Mouse (Mus musculus) kidney, embryonic 14.5 days (tissue): ENCODE results near the gene Ccdc190. TPM values are rescaled to one million over a fixed set of nuclear protein-coding genes. Genes with fewer than 3 reads are reported as not detected.

ENCODE experiments used
- ATAC-seq: fragments of 200-750 bp; cut with Nextera tagmentation; 2 replicates; pipeline ENCODE4 v1.8.0; 2017; ENCODE audit warnings: moderate number of reproducible peaks, mild to moderate bottlenecking, moderate TSS enrichment, moderate library complexity; ENCODE audit not compliant: low FRiP score, low TSS enrichment
- H3K27ac ChIP-seq: fragments of 300-500 bp; sonication (generic); 2 replicates; pipeline ENCODE4 v1.5.1; 2014; ENCODE audit warnings: low read depth, mild to moderate bottlenecking, low read length, moderate library complexity, mixed read lengths
- H3K27me3 ChIP-seq: fragments of 300-500 bp; sonication (generic); 2 replicates; pipeline ENCODE4 v1.6.1; 2014; ENCODE audit warnings: mild to moderate bottlenecking, low read length; ENCODE audit not compliant: control insufficient read depth, insufficient read depth
- H3K36me3 ChIP-seq: fragments of 300-500 bp; sonication (generic); 2 replicates; pipeline ENCODE4 v1.6.1; 2014; ENCODE audit warnings: low read length, mixed read lengths; ENCODE audit not compliant: control insufficient read depth, insufficient read depth
- H3K4me1 ChIP-seq: fragments of 300-500 bp; sonication (generic); 2 replicates; pipeline ENCODE4 v1.6.1; 2014; ENCODE audit warnings: low read length, mixed read lengths; ENCODE audit not compliant: control insufficient read depth, insufficient read depth
- H3K4me2 ChIP-seq: fragments of 300-500 bp; sonication (generic); replicated peaks from 2 replicates; pipeline ENCODE4 v1.6.1; 2014; ENCODE audit warnings: low read depth, mild to moderate bottlenecking, low read length
- H3K4me3 ChIP-seq: fragments of 300-500 bp; sonication (generic); 2 replicates; pipeline ENCODE4 v1.5.1; 2014; ENCODE audit warnings: mild to moderate bottlenecking, low read length
- H3K9ac ChIP-seq: fragments of 300-500 bp; sonication (generic); 2 replicates; pipeline ENCODE4 v1.6.1; 2014; ENCODE audit warnings: low read depth, mild to moderate bottlenecking, low read length, moderate library complexity
- H3K9me3 ChIP-seq: fragments of 300-500 bp; sonication (generic); 2 replicates; pipeline ENCODE4 v1.6.1; 2016; ENCODE audit warnings: low read length; ENCODE audit not compliant: control insufficient read depth
- WGBS: fragments of 180-500 bp; shearing (Covaris S2); extraction: QIAGEN DNeasy Blood & Tissue Kit; methylation state at CpG from one replicate; pipeline ENCODE4 v1.1.7; 2014; 5-methylcytosine and 5-hydroxymethylcytosine counted together
- polyA plus RNA-seq: library from polyadenylated mRNA; unstranded; fragments of >200 nt; fragmentation: Nextera tagmentation; extraction: Ambion mirVana; gene quantifications from 2 replicates; pipeline ENCODE4 v1.2.1, GENCODE M21; 2014

The Ccdc190 gene
- polyA plus RNA-seq, 1 experiment from 2014 or later = not detected

DNA sequence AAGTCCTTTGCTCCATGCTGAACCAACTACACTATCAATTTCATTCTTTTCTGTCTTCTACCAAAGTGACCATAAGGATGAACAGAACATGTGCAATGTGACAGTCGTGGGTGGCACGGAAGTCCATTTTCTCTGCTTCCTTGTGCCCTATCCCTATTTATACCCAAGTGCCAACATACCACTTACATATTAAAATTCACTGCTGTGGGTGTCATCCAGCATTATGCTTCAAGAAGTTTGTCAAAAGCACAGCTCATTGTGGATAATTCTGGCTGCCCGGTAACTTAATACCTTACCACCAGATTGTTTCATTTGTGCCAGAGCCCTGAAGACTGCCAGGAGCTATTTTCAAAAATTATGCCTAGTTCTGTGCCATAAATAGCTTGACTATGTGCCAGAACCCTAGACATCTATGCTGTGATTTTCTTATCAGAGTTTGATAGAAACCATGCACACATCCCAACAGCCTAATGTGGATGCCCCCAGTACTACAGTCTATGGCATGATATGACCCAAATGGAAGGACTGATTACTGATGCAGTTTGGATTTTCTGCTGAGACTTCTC lies 27.6 kb upstream of the Ccdc190 start:
- no peaks in the 10 kb centered on the region for H3K27me3 ChIP-seq
- WGBS = 94% methylated on average over 3 of the region's 3 CpGs
- no peaks in the 10 kb centered on the region for H3K36me3 ChIP-seq
- H3K4me2 ChIP-seq = no peak overlapping the region
- H3K4me1 ChIP-seq = no peaks in the 10 kb centered on the region
- H3K4me3 ChIP-seq = no peak overlapping the region
- ATAC-seq = no peak
- no peaks in the 10 kb centered on the region for H3K9me3 ChIP-seq
- no peak overlapping the region for H3K9ac ChIP-seq
- no peak overlapping the region for H3K27ac ChIP-seq

GRCm38 (mm10) chr1:169909163-169909562 lies 19.3 kb upstream of the Ccdc190 start:
- H3K4me3 ChIP-seq = no peak overlapping the region
- H3K36me3 ChIP-seq = no peaks in the 10 kb centered on the region
- no peak for ATAC-seq
- no peaks in the 10 kb centered on the region for H3K4me1 ChIP-seq
- H3K27me3 ChIP-seq = no peaks in the 10 kb centered on the region
- no peak overlapping the region for H3K9ac ChIP-seq
- WGBS = 68% methylated on average over 5 of the region's 5 CpGs
- no peak overlapping the region for H3K27ac ChIP-seq
- H3K4me2 ChIP-seq = no peak overlapping the region
- no peaks in the 10 kb centered on the region for H3K9me3 ChIP-seq

DNA sequence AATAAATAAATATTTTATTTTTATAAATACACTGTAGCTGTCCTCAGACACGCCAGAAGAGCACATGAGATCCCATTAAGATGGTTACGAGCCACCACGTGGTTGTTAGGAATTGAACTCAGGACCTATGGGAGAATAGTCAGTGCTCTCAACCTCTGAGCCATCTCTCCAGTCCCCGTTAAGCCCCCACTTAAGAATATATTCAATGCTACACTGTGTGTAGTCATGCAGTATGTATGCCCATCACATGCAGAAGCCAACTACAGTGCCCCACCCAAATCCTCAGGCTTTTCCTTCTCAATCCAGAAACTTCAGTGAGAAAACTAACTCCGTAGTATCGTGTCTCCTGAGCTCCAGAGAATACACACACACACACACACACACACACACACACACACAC lies 18.8 kb upstream of the Ccdc190 start:
- H3K4me1 ChIP-seq = no peaks in the 10 kb centered on the region
- no peaks in the 10 kb centered on the region for H3K9me3 ChIP-seq
- H3K36me3 ChIP-seq = no peaks in the 10 kb centered on the region
- WGBS = 89% methylated on average over 6 of the region's 6 CpGs
- no peak for ATAC-seq
- no peak overlapping the region for H3K4me2 ChIP-seq
- no peak overlapping the region for H3K4me3 ChIP-seq
- no peak overlapping the region for H3K27ac ChIP-seq
- H3K9ac ChIP-seq = no peak overlapping the region
- no peaks in the 10 kb centered on the region for H3K27me3 ChIP-seq

GRCm38 (mm10) chr1:169910751-169911150 lies 17.7 kb upstream of the Ccdc190 start:
- whole genome bisulfite sequencing = 59% methylated on average over 7 of the region's 7 CpGs
- Histone ChIP-seq H3K4me2 (no peak overlapping the region), H3K27ac (no peak overlapping the region), H3K36me3 (no peaks in the 10 kb centered on the region), H3K4me1 (no peaks in the 10 kb centered on the region), H3K9me3 (no peaks in the 10 kb centered on the region), H3K4me3 (no peak overlapping the region), H3K27me3 (no peaks in the 10 kb centered on the region), H3K9ac (no peak overlapping the region)
- ATAC-seq = no peak

DNA sequence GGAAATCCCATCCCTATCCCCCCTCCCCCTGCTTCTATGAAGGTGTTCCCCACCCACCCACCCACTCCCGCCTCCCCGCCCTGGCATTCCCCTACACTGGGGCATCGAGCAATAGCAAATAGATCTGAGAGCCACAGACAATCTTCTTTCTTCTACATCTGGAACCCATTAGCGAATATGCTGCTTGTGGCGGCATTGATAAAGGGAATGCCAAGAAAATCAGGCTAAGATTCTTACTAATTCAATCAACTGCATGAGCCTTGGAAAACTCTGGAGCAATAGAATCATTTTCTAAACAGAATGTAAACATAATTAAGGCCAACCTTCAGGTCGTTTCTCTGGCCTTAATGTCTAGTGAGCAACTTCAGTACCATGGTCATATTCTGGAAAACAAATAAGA lies 16.9 kb upstream of the Ccdc190 start:
- Histone ChIP-seq H3K36me3 (no peaks in the 10 kb centered on the region), H3K9ac (no peak overlapping the region), H3K4me1 (no peaks in the 10 kb centered on the region), H3K9me3 (no peaks in the 10 kb centered on the region), H3K4me2 (no peak overlapping the region), H3K27ac (no peak overlapping the region), H3K27me3 (no peaks in the 10 kb centered on the region), H3K4me3 (no peak overlapping the region)
- no peak for ATAC-seq
- 73% methylated on average over 6 of the region's 6 CpGs for WGBS

GRCm38 (mm10) chr1:169916659-169917058 lies 11.8 kb upstream of the Ccdc190 start:
- ATAC-seq = no peak; the same call in 1 of the 2 replicates
- no peaks in the 10 kb centered on the region for H3K36me3 ChIP-seq
- H3K4me1 ChIP-seq = no peaks in the 10 kb centered on the region
- H3K27me3 ChIP-seq = 0 out of 2 replicates have a peak, but pooled peaks cover 3% of the 10 kb centered on the region
- H3K4me2 ChIP-seq = no peak overlapping the region
- no peak overlapping the region for H3K27ac ChIP-seq
- WGBS = 26% methylated on average over 7 of the region's 7 CpGs
- no peak overlapping the region for H3K4me3 ChIP-seq
- H3K9me3 ChIP-seq = no peaks in the 10 kb centered on the region
- H3K9ac ChIP-seq = no peak overlapping the region

- Histone ChIP-seq H3K9me3 (no peaks in the 10 kb centered on the region), H3K4me3 (no peak overlapping the region), H3K4me1 (no peaks in the 10 kb centered on the region), H3K27me3 (0 out of 2 replicates have a peak, but pooled peaks cover 3% of the 10 kb centered on the region), H3K36me3 (no peaks in the 10 kb centered on the region), H3K9ac (no peak overlapping the region), H3K27ac (no peak overlapping the region), H3K4me2 (no peak overlapping the region)
- no peak for ATAC-seq
- 45% methylated on average over 9 of the region's 9 CpGs for WGBS
Measured at GRCm38 (mm10) chr1:169917115-169917796, 11.2 kb upstream of the Ccdc190 start.

GRCm38 (mm10) chr1:169917998-169918397 lies 10.4 kb upstream of the Ccdc190 start:
- Histone ChIP-seq H3K9ac (no peak overlapping the region), H3K27ac (no peak overlapping the region)

DNA sequence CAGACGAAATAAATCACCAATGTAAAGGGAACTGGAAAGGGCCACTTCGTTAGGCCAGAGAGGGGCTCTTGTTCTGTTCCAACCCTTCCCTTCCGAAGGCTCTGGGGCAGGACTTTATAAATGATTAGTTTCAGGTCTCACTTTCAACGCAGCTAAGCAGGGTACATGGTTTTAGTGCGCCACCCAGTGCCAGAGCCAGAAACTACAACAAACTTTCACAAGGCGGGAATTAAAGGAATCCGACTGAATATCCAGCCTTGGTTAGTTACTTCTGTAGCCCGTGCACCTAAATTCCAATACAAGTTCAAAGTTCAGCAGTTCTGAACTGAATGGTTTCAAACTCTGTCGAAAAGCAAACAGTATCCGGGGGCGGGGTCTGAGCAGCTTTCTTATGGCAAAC lies 9.2 kb upstream of the Ccdc190 start:
- H3K4me2 ChIP-seq = peak overlapping the region; percentile 20; the same call in 1 of the 2 replicates
- H3K27ac ChIP-seq = no peak overlapping the region
- no peaks in the 10 kb centered on the region for H3K9me3 ChIP-seq
- H3K27me3 ChIP-seq = 0 out of 2 replicates have a peak, but pooled peaks cover 3% of the 10 kb centered on the region
- peak; percentile 73 for ATAC-seq
- H3K4me3 ChIP-seq = no peak overlapping the region
- 4% methylated on average over 11 of the region's 11 CpGs for WGBS
- no peaks in the 10 kb centered on the region for H3K4me1 ChIP-seq
- no peaks in the 10 kb centered on the region for H3K36me3 ChIP-seq
- no peak overlapping the region for H3K9ac ChIP-seq

More at GRCm38 (mm10) chr1:169917998-169918397, 10.4 kb upstream of the Ccdc190 start:
- 0 out of 2 replicates have a peak, but pooled peaks cover 3% of the 10 kb centered on the region for H3K27me3 ChIP-seq
- peak; percentile 58; the same call in 1 of the 2 replicates for ATAC-seq
- no peaks in the 10 kb centered on the region for H3K4me1 ChIP-seq
- H3K4me2 ChIP-seq = no peak overlapping the region
- H3K4me3 ChIP-seq = no peak overlapping the region
- H3K9me3 ChIP-seq = no peaks in the 10 kb centered on the region
- no peaks in the 10 kb centered on the region for H3K36me3 ChIP-seq
- 21% methylated on average over 4 of the region's 4 CpGs for WGBS
